Mouse (Mus musculus) heart, embryonic 11.5 days (tissue): ENCODE measurements at regions not wholly inside any gene's neighbourhood (a gene's known extent, or its start where the extent isn't known, plus 50 kb on each side); places are given as distances from the start of the nearest gene placed in this dataset.
A peak's percentile ranks its signal among the peaks of the same experiment; 100 is the strongest.

ENCODE experiments used
- ATAC-seq: fragments of 200-750 bp; cut with Nextera tagmentation; replicated peaks from 2 replicates; pipeline ENCODE4 v1.8.0; 2017; ENCODE audit warnings: moderate library complexity; ENCODE audit not compliant: insufficient number of reproducible peaks, low FRiP score, low TSS enrichment
- H3K27ac ChIP-seq: fragments of 300-500 bp; sonication (generic); 2 replicates; pipeline ENCODE4 v1.5.1; 2014; ENCODE audit warnings: mild to moderate bottlenecking, low read depth, low read length
- H3K27me3 ChIP-seq: fragments of 300-500 bp; sonication (generic); 2 replicates; pipeline ENCODE4 v1.6.1; 2014; ENCODE audit warnings: mild to moderate bottlenecking, low read length, mixed read lengths; ENCODE audit not compliant: control insufficient read depth, insufficient read depth
- H3K36me3 ChIP-seq: fragments of 300-500 bp; sonication (generic); 2 replicates; pipeline ENCODE4 v1.6.1; 2014; ENCODE audit warnings: mild to moderate bottlenecking, low read length, moderate library complexity, mixed read lengths; ENCODE audit not compliant: control insufficient read depth, insufficient read depth
- H3K4me1 ChIP-seq: fragments of 300-500 bp; sonication (generic); 2 replicates; pipeline ENCODE4 v1.6.1; 2014; ENCODE audit warnings: low read length; ENCODE audit not compliant: control insufficient read depth, insufficient read depth
- H3K4me2 ChIP-seq: fragments of 300-500 bp; sonication (generic); 2 replicates; pipeline ENCODE4 v1.6.1; 2014; ENCODE audit warnings: mild to moderate bottlenecking, moderate library complexity
- H3K4me3 ChIP-seq: fragments of 300-500 bp; sonication (generic); 2 replicates; pipeline ENCODE4 v1.5.1; 2014; ENCODE audit warnings: low read depth, low read length
- H3K9ac ChIP-seq: fragments of 300-500 bp; sonication (generic); 2 replicates; pipeline ENCODE4 v1.6.1; 2014; ENCODE audit warnings: mild to moderate bottlenecking, low read depth, low read length, moderate library complexity
- H3K9me3 ChIP-seq: fragments of 300-500 bp; sonication (generic); replicated peaks from 2 replicates; pipeline ENCODE4 v1.6.1; 2016; ENCODE audit warnings: low read length; ENCODE audit not compliant: control insufficient read depth
- WGBS: fragments of 180-500 bp; shearing (Covaris S2); extraction: QIAGEN DNeasy Blood & Tissue Kit; methylation state at CpG from one replicate; pipeline ENCODE4 v1.1.7; 2014; ENCODE audit not compliant: insufficient replicate concordance; 5-methylcytosine and 5-hydroxymethylcytosine counted together

DNA sequence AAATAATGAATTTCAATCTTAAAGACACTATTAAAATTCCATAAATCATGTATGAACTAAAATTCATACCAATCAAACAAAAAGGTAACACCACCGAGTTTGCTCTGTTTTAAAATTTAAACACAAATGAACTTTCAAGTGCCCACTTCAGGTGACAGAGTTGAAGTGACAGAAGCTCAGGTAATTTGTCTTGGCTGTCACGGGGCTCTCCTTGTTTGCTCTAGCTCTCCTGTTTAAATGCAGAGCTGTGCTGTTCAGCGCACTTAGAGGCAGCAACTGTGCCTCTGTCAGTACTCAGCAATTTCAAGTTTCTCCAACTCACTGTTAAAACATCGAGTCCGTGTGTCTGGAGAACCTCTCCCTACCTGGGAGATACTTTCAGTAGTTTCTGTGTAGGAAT, 193.8 kb upstream of the Zfp507 start:
- no peak overlapping the region for H3K27ac ChIP-seq
- H3K4me2 ChIP-seq: no peak overlapping the region
- 75% methylated on average over 5 of the region's 5 CpGs for WGBS
- H3K4me3 ChIP-seq: no peak overlapping the region
- H3K9ac ChIP-seq: no peak overlapping the region
- ATAC-seq: no peak
- H3K36me3 ChIP-seq: no peaks in the 10 kb centered on the region
- no peaks in the 10 kb centered on the region for H3K4me1 ChIP-seq
- no peaks in the 10 kb centered on the region for H3K27me3 ChIP-seq
- H3K9me3 ChIP-seq: no peaks in the 10 kb centered on the region

DNA sequence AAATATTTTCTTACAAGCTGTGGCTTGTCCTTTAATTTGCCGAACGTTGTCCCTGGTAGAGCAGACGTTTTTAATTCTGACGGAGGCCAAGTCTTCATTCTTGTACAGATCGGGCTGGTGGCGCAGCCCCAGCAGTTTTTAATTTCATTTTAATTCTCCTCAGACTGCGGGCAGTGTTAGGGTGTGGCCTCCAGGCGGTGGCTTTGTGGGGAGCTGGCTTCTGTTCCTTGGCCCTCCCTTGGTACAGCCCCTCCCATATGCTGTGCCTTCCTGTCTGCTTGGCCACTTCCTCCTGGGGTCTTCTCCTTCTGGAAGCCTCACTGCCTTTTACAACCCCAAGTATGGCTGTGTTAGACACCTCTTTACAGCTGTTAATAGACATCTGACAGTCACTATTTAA, 189.7 kb upstream of the Zfp507 start:
- H3K4me1 ChIP-seq: no peaks in the 10 kb centered on the region
- no peak overlapping the region for H3K4me2 ChIP-seq
- H3K9me3 ChIP-seq: no peaks in the 10 kb centered on the region
- no peak for ATAC-seq
- no peaks in the 10 kb centered on the region for H3K36me3 ChIP-seq
- H3K9ac ChIP-seq: no peak overlapping the region
- 82% methylated on average over 8 of the region's 8 CpGs for WGBS
- no peak overlapping the region for H3K27ac ChIP-seq
- no peak overlapping the region for H3K4me3 ChIP-seq
- H3K27me3 ChIP-seq: no peaks in the 10 kb centered on the region

DNA sequence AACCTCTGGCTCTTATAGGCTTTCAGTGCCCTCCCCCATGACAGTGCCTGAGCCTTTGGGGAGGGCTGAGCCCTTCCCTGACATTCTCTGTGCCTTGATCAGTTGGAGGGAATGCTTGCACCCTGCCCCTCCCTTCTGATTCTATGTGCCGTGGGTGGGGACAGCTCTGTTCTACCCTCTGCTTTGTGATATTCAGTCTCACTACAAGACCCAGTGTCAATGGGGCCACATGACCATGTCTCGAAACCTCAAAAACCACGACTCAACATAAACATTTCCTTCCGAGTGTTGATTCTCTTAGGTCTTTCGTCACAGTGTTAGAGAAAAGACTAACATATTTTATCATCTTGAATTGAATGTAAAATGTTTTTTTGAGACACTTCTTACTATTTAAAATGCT, 188.3 kb upstream of the Zfp507 start:
- H3K27me3 ChIP-seq: no peaks in the 10 kb centered on the region
- WGBS: 72% methylated on average over 5 of the region's 5 CpGs
- no peak for ATAC-seq
- no peaks in the 10 kb centered on the region; the same call in 1 of the 2 replicates for H3K9me3 ChIP-seq
- no peak overlapping the region for H3K27ac ChIP-seq
- H3K36me3 ChIP-seq: no peaks in the 10 kb centered on the region
- H3K4me3 ChIP-seq: no peak overlapping the region
- H3K9ac ChIP-seq: no peak overlapping the region
- no peak overlapping the region for H3K4me2 ChIP-seq
- no peaks in the 10 kb centered on the region for H3K4me1 ChIP-seq

DNA sequence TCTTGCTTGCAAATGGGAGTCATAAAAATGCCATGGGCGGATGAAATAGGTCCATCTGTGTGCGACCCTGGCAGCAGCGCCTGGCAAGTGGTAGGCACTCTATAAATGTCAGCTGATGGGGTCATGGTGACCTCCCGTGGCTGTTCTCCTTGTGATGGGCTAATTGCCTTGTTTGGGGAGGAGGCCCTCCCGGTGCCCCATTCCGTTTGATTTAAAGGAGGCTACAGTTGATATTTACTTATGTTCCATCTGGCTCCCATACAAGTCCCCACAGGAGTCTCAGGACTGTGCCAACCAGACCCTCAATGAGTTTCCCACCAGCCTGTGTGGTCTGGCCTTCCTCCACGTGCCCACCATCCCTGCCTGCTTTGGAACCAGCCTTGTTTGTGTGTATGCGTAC, 186.7 kb upstream of the Zfp507 start:
- Histone ChIP-seq H3K36me3 (no peaks in the 10 kb centered on the region), H3K9me3 (no peaks in the 10 kb centered on the region; the same call in 1 of the 2 replicates), H3K27me3 (no peaks in the 10 kb centered on the region), H3K9ac (no peak overlapping the region), H3K4me3 (no peak overlapping the region), H3K27ac (no peak overlapping the region), H3K4me2 (no peak overlapping the region), H3K4me1 (no peaks in the 10 kb centered on the region)
- WGBS: 84% methylated on average over 8 of the region's 8 CpGs
- no peak for ATAC-seq

DNA sequence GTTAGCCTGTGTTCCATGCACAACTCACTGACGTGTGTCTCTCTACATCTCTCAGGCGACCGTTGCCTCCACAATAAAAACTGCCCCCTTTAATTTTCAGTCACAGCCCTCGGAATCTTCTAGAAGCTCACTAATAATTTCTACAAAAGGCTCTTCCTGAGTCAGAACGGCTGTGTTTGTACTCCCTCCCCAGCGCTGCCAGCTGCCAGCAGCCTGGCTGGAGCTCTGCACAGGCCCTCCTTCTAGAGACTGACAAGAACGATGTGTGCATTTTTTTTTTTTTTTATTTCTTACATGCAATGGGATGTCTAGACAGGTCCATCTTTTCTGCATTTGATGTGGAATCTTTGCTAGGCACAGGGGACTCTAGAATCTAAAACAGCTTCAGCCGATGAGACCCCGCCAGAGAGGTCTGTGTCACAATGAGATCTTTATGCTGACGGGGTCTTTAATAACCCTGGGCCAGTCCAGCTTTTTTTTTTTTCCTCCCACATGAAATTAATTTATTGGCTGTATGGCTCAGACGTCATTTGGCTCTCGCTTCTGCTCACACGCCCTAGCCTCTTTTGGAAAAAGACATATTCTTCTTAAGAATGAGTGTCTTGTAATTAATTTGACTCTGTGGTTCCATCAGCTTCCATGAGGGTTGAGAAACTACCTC, 185.8 kb upstream of the Zfp507 start:
- H3K4me2 ChIP-seq: no peak overlapping the region
- WGBS: 80% methylated on average over 13 of the region's 13 CpGs
- ATAC-seq: no peak

DNA sequence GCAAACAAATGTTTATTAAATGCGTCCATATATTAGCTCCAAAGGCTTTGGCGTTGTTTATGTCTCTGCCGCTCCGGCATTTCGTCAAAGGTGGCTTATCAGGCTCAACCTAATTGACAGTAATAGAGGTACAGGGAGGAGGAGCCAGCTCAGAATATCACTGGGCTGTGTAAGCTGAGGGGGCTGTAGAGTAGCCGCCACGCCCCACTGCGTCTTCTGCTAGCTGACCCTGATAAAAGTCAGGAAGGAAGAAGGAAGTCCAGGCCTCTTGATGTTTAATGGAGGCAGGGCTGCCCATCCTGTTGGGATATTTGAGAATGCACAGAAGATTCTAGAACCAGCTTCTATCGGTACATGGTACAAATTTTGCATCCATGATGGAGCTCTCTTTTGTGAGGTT, 175.2 kb upstream of the Zfp507 start:
- Histone ChIP-seq H3K36me3 (no peaks in the 10 kb centered on the region), H3K9me3 (no peaks in the 10 kb centered on the region), H3K4me2 (no peak overlapping the region), H3K27ac (no peak overlapping the region), H3K4me1 (no peaks in the 10 kb centered on the region), H3K4me3 (no peak overlapping the region), H3K27me3 (no peaks in the 10 kb centered on the region), H3K9ac (no peak overlapping the region)
- WGBS: 65% methylated on average over 9 of the region's 9 CpGs
- ATAC-seq: no peak

More for the DNA sequence above, 185.8 kb upstream of the Zfp507 start:
- H3K9ac ChIP-seq: no peak overlapping the region
- H3K4me1 ChIP-seq: no peaks in the 10 kb centered on the region
- no peaks in the 10 kb centered on the region for H3K27me3 ChIP-seq
- H3K4me3 ChIP-seq: no peak overlapping the region
- no peaks in the 10 kb centered on the region; the same call in 1 of the 2 replicates for H3K9me3 ChIP-seq
- no peak overlapping the region for H3K27ac ChIP-seq
- H3K36me3 ChIP-seq: no peaks in the 10 kb centered on the region

DNA sequence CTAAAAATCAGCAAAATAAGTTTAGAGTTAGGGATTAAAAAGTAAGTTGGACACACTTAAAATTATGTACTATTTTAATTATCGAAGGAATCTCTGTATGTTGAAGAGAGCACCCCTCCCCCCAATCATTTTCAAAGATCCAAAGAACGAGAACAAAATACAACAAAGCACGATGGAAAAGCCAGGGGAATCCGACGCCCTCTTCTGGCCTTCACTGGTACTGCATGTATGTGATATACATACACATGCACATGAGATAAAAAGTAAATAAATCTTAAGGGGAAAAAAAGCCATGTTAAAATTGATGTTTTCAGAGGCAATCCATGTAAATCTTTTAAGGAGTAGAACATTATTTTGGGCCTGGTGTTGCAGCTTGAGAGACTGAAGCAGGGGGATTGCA, 155.9 kb upstream of the Zfp507 start:
- ATAC-seq: no peak
- no peak overlapping the region for H3K4me2 ChIP-seq
- no peaks in the 10 kb centered on the region for H3K27me3 ChIP-seq
- H3K27ac ChIP-seq: no peak overlapping the region
- H3K4me3 ChIP-seq: no peak overlapping the region
- WGBS: 42% methylated on average over 5 of the region's 5 CpGs
- no peaks in the 10 kb centered on the region for H3K36me3 ChIP-seq
- no peaks in the 10 kb centered on the region for H3K4me1 ChIP-seq
- no peak overlapping the region for H3K9ac ChIP-seq
- no peaks in the 10 kb centered on the region; the same call in 1 of the 2 replicates for H3K9me3 ChIP-seq

DNA sequence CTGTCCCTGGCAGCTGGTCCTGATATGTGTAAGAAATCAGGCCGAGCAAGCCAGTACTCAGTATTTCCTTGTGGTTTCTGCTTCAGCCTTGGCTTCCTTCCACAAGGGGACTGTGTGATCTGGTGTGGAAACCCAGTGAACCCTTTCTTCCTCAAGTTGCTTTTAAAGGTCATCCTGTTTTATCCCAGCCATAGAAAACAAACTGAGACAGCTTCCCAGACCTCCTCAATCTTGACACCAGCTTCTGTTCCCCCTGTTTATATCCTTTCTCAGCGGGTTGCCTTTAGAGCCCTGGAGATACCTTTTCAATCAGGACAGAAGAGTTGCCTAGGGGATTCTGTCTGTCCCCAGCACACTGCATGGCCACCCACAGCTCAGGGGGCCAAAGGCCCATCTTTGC, 155.2 kb upstream of the Zfp507 start:
- Histone ChIP-seq H3K27ac (no peak overlapping the region), H3K36me3 (no peaks in the 10 kb centered on the region), H3K9ac (no peak overlapping the region), H3K9me3 (no peaks in the 10 kb centered on the region; the same call in 1 of the 2 replicates), H3K4me2 (no peak overlapping the region), H3K4me1 (no peaks in the 10 kb centered on the region), H3K27me3 (no peaks in the 10 kb centered on the region), H3K4me3 (no peak overlapping the region)
- ATAC-seq: no peak
- 36% methylated on average over 2 of the region's 2 CpGs for WGBS

DNA sequence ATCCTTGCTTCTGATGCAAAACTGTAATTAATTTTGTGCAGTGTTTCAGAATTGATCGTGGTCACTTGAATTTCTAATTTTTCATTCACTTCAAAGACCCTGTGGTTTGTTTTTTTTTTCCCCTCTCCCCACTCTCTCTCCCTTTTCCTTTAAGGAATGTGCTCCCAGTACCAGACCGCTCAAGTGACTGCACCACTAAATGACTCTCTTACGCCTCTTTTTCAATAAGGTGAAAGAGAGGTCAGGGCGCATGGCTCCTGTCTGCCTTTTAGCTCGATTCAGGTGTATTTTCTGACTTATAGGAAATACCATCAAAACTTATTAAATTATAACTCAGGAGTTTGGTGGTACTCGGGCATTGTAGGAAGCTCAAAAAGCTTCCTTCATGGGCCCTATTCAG, 146.0 kb upstream of the Zfp507 start:
- peak overlapping the region; percentile 60 for H3K4me2 ChIP-seq

More for the DNA sequence above, 146.0 kb upstream of the Zfp507 start:
- Histone ChIP-seq H3K9me3 (0 out of 2 replicates have a peak, but pooled peaks cover 2% of the 10 kb centered on the region), H3K4me1 (no peaks in the 10 kb centered on the region), H3K9ac (no peak overlapping the region), H3K27me3 (no peaks in the 10 kb centered on the region), H3K27ac (no peak overlapping the region), H3K36me3 (no peaks in the 10 kb centered on the region), H3K4me3 (peak overlapping the region; percentile 20)
- 20% methylated on average over 6 of the region's 6 CpGs for WGBS
- ATAC-seq: no peak
